Mouse (Mus musculus) embryonic facial prominence, embryonic 13.5 days (tissue): ENCODE measurements around the gene Ube2ql1. TPM values are rescaled to one million over a fixed set of nuclear protein-coding genes. Genes with fewer than 3 reads are reported as not detected.
A peak's percentile ranks its signal among the peaks of the same experiment; 100 is the strongest.

Experiments used
- ATAC-seq: fragments of 200-750 bp; cut with Nextera tagmentation; 2 replicates; pipeline ENCODE4 v1.8.0; 2017; ENCODE audit warnings: low read depth; ENCODE audit not compliant: insufficient number of reproducible peaks, insufficient read depth, low FRiP score, low TSS enrichment
- H3K27ac ChIP-seq: fragments of 300-500 bp; sonication (generic); 2 replicates; pipeline ENCODE4 v1.5.1; 2015; ENCODE audit warnings: moderate library complexity, mild to moderate bottlenecking, inconsistent platforms
- H3K27me3 ChIP-seq: fragments of 300-500 bp; sonication (generic); 2 replicates; pipeline ENCODE4 v1.6.1; 2015; ENCODE audit warnings: mild to moderate bottlenecking, inconsistent platforms
- H3K36me3 ChIP-seq: fragments of 300-500 bp; sonication (generic); 2 replicates; pipeline ENCODE4 v1.6.1; 2015; ENCODE audit warnings: mild to moderate bottlenecking, inconsistent platforms
- H3K4me1 ChIP-seq: fragments of 300-500 bp; sonication (generic); 2 replicates; pipeline ENCODE4 v1.6.1; 2015; ENCODE audit warnings: inconsistent platforms
- H3K4me2 ChIP-seq: fragments of 300-500 bp; sonication (generic); 2 replicates; pipeline ENCODE4 v1.6.1; 2015; ENCODE audit warnings: moderate library complexity, mild to moderate bottlenecking, inconsistent platforms
- H3K4me3 ChIP-seq: fragments of 300-500 bp; sonication (generic); 2 replicates; pipeline ENCODE4 v1.5.1; 2015; ENCODE audit warnings: mild to moderate bottlenecking, inconsistent platforms
- H3K9ac ChIP-seq: fragments of 300-500 bp; sonication (generic); 2 replicates; pipeline ENCODE4 v1.6.1; 2015; ENCODE audit warnings: mild to moderate bottlenecking, inconsistent platforms
- H3K9me3 ChIP-seq: fragments of 300-500 bp; sonication (generic); 2 replicates; pipeline ENCODE4 v1.6.1; 2016; ENCODE audit warnings: inconsistent platforms
- WGBS: fragments of 180-500 bp; shearing (Covaris S2); methylation state at CpG from one replicate; pipeline ENCODE4 v1.1.7; 2015; ENCODE audit warnings: mixed read lengths; 5-methylcytosine and 5-hydroxymethylcytosine counted together
- polyA plus RNA-seq: library from polyadenylated mRNA; unstranded; fragments of >200 nt; fragmentation: Nextera tagmentation; extraction: Ambion mirVana; gene quantifications from 2 replicates; pipeline ENCODE4 v1.2.1, GENCODE M21; 2015

Ube2ql1 gene
- polyA plus RNA-seq, 1 experiment from 2014 or later, result 0.80 TPM

GRCm38 (mm10) chr13:69740331-69741285 lies 919 bp upstream of the Ube2ql1 start:
- Histone ChIP-seq H3K4me3 (peak overlapping the region; percentile 68), H3K27me3 (peaks cover 67% of the 10 kb centered on the region), H3K4me2 (peak overlapping the region; percentile 99), H3K9me3 (no peaks in the 10 kb centered on the region; the same call in 1 of the 2 replicates), H3K27ac (no peak overlapping the region), H3K4me1 (peaks cover 18% of the 10 kb centered on the region), H3K9ac (peak overlapping the region; percentile 56), H3K36me3 (no peaks in the 10 kb centered on the region)
- 2% methylated on average over 29 of the region's 29 CpGs for whole genome bisulfite sequencing
- ATAC-seq, result no peak

DNA sequence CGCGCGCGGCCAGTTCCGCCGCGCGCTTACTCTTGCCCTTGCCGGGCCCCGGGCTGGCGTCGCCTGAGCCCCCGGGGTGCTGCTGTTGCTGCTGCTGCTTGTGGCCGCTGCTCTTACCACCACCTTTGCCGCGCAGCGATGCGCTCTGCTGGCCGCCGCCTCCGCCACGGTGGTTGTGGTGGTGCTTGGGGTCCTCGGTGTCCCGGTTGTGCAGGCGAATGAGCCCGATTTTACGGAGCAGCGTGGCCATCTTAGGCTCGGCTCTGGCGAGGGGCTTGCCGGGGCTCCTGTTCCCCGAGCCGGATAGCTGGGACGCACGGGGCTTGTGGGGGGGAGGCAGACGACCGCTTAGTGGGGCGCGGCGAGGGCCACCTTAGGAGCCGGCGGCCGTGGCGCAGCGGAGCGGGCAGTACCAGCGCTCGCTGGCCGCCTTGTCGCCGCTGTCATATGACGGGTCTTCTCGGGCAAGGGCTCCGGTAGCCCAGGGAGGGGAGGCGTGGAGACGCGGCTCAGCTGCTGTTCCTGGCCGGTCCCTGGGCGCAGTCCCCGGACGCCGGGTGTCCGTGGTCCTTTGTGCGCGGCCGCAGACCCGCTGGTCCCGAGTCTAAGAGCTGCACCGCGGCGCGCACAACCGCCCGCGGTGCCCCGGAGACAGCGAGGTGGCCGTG lies 464 bp downstream of the Ube2ql1 start:
- Histone ChIP-seq H3K4me3 (peak overlapping the region; percentile 68), H3K9me3 (no peaks in the 10 kb centered on the region; the same call in 1 of the 2 replicates), H3K9ac (peak overlapping the region; percentile 73), H3K4me2 (peak overlapping the region; percentile 99), H3K27ac (no peak overlapping the region), H3K27me3 (peaks cover 81% of the 10 kb centered on the region), H3K36me3 (no peaks in the 10 kb centered on the region), H3K4me1 (peaks cover 18% of the 10 kb centered on the region)
- WGBS, result under 1% methylated on average over 78 of the region's 78 CpGs
- peak; percentile 48 for ATAC-seq

DNA sequence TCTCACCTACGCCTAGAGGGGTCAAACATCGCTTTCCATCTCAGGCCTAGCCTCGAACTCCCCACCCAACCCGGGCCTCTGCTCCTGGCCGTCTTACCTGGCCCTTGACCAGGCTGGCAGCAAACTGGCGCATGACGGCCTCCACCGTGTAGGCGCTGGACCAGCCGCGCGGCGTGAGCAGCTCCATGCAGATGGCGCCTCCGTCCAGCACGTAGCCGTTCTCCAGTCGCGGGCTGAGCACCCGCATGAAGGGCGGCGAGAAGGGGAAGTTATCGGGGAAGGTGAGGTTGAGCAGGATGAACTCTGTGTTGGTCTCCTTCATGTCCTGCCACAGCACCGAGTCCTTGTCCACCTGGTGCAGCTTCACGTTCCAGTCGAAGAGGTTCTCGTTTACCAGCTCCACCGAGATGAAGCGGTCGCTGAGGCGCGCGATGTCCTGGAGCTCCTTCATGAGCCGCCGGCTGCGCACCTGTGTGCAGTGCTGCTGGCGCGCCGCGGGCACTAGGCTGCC lies 1.2 kb downstream of the Ube2ql1 start:
- under 1% methylated on average over 40 of the region's 40 CpGs for WGBS
- H3K36me3 ChIP-seq, result no peaks in the 10 kb centered on the region
- H3K4me3 ChIP-seq, result peak overlapping the region; percentile 68
- no peak for ATAC-seq
- peaks cover 18% of the 10 kb centered on the region for H3K4me1 ChIP-seq
- H3K27ac ChIP-seq, result no peak overlapping the region
- peak overlapping the region; percentile 73; the same call in 1 of the 2 replicates for H3K9ac ChIP-seq
- peaks cover 86% of the 10 kb centered on the region for H3K27me3 ChIP-seq
- peak overlapping the region; percentile 99 for H3K4me2 ChIP-seq
- H3K9me3 ChIP-seq, result no peaks in the 10 kb centered on the region

GRCm38 (mm10) chr13:69737444-69738185 lies 2.1 kb downstream of the Ube2ql1 start:
- WGBS, result 6% methylated on average over 13 of the region's 19 CpGs
- no peak for ATAC-seq
- Histone ChIP-seq H3K4me3 (peak overlapping the region; percentile 68), H3K9ac (no peak overlapping the region), H3K9me3 (no peaks in the 10 kb centered on the region), H3K36me3 (no peaks in the 10 kb centered on the region), H3K27ac (no peak overlapping the region), H3K27me3 (peaks cover 95% of the 10 kb centered on the region), H3K4me2 (peak overlapping the region; percentile 99), H3K4me1 (peaks cover 18% of the 10 kb centered on the region)

- no peaks in the 10 kb centered on the region for H3K9me3 ChIP-seq
- no peak overlapping the region for H3K4me3 ChIP-seq
- no peak overlapping the region for H3K4me2 ChIP-seq
- peaks cover 92% of the 10 kb centered on the region for H3K27me3 ChIP-seq
- H3K36me3 ChIP-seq, result no peaks in the 10 kb centered on the region
- H3K9ac ChIP-seq, result no peak overlapping the region
- no peak overlapping the region for H3K27ac ChIP-seq
- 0 out of 2 replicates have a peak, but pooled peaks cover under 1% of the 10 kb centered on the region for H3K4me1 ChIP-seq
- 81% methylated on average over 6 of the region's 6 CpGs for WGBS
- no peak for ATAC-seq
These were observed 7.1 kb downstream of the Ube2ql1 start for GRCm38 (mm10) chr13:69732636-69733035.

DNA sequence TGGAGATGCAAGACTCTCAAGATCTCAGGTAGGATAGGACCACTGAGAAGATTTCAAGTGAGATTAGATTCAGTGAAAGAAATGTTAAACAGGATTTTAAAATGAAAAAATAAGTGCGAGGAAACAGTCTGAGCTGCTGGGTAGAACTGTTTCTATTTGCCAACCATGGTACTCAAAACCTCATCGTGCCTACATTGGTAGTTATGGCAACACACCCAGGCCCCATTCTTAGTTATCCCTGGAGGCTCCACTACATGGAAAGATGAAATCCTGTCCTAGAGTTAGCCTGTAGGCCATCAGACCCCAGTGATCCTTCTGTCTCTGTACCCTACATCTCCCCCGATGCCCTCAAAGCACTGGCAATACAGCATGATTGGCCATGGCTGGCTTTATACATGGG lies 14.3 kb downstream of the Ube2ql1 start:
- WGBS, result 89% methylated on average over 3 of the region's 3 CpGs
- Histone ChIP-seq H3K4me3 (no peak overlapping the region), H3K9ac (no peak overlapping the region), H3K27ac (no peak overlapping the region), H3K36me3 (no peaks in the 10 kb centered on the region), H3K9me3 (peaks cover 5% of the 10 kb centered on the region; the same call in 1 of the 2 replicates), H3K4me1 (peaks cover 10% of the 10 kb centered on the region), H3K4me2 (no peak overlapping the region), H3K27me3 (peaks cover 82% of the 10 kb centered on the region)
- ATAC-seq, result no peak

GRCm38 (mm10) chr13:69721141-69721540 lies 18.5 kb downstream of the Ube2ql1 start:
- Histone ChIP-seq H3K9ac (no peak overlapping the region), H3K27ac (no peak overlapping the region), H3K27me3 (peaks cover 82% of the 10 kb centered on the region), H3K4me2 (peak overlapping the region; percentile 5; the same call in 1 of the 2 replicates), H3K9me3 (no peaks in the 10 kb centered on the region), H3K36me3 (no peaks in the 10 kb centered on the region), H3K4me1 (peaks cover 11% of the 10 kb centered on the region), H3K4me3 (no peak overlapping the region)
- no peak for ATAC-seq
- WGBS, result 9% methylated on average over 6 of the region's 6 CpGs

- no peak overlapping the region for H3K9ac ChIP-seq
- H3K36me3 ChIP-seq, result no peaks in the 10 kb centered on the region
- no peak overlapping the region for H3K4me2 ChIP-seq
- no peaks in the 10 kb centered on the region for H3K9me3 ChIP-seq
- no peak overlapping the region for H3K27ac ChIP-seq
- no peak for ATAC-seq
- 18% methylated on average over 11 of the region's 11 CpGs for WGBS
- peaks cover 82% of the 10 kb centered on the region for H3K27me3 ChIP-seq
- H3K4me3 ChIP-seq, result no peak overlapping the region
- H3K4me1 ChIP-seq, result peaks cover 11% of the 10 kb centered on the region
These were observed 21.7 kb downstream of the Ube2ql1 start for GRCm38 (mm10) chr13:69717860-69718598.

DNA sequence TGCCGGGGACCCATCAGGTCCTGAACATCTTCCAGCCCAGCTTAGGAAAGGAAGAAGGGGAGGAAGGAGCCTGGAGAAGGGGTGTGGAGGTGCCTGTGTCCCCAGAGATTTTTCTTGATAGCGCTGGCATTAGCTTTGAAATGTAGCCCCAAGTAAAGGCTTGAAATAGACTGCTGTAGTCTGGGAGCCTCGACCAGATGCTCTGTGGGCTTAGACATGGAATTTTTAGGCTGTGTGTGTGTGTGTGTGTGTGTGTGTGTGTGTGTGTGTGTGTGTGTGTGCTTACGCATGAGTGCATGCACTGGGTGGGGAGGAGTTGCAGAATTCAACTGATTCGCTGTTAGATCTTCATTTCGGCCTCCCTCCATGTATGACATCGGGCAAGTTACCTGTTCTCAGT lies 31.5 kb downstream of the Ube2ql1 start:
- H3K9me3 ChIP-seq, result no peaks in the 10 kb centered on the region
- no peak overlapping the region for H3K4me2 ChIP-seq
- H3K36me3 ChIP-seq, result no peaks in the 10 kb centered on the region
- ATAC-seq, result no peak
- no peak overlapping the region for H3K4me3 ChIP-seq
- H3K9ac ChIP-seq, result no peak overlapping the region
- H3K4me1 ChIP-seq, result no peaks in the 10 kb centered on the region
- no peak overlapping the region for H3K27ac ChIP-seq
- WGBS, result 88% methylated on average over 7 of the region's 7 CpGs
- H3K27me3 ChIP-seq, result peaks cover 50% of the 10 kb centered on the region

GRCm38 (mm10) chr13:69707496-69707895 lies 32.2 kb downstream of the Ube2ql1 start:
- no peak overlapping the region for H3K4me3 ChIP-seq
- WGBS, result 93% methylated on average over 12 of the region's 12 CpGs
- ATAC-seq, result no peak

More at GRCm38 (mm10) chr13:69707496-69707895, 32.2 kb downstream of the Ube2ql1 start:
- peaks cover 57% of the 10 kb centered on the region for H3K27me3 ChIP-seq
- H3K9ac ChIP-seq, result no peak overlapping the region
- H3K27ac ChIP-seq, result no peak overlapping the region
- H3K36me3 ChIP-seq, result no peaks in the 10 kb centered on the region
- H3K4me1 ChIP-seq, result no peaks in the 10 kb centered on the region
- H3K4me2 ChIP-seq, result no peak overlapping the region
- H3K9me3 ChIP-seq, result no peaks in the 10 kb centered on the region
